Mouse (Mus musculus) heart, postnatal 0 days (tissue): ENCODE results near the gene Tmprss6. TPM values are rescaled to one million over a fixed set of nuclear protein-coding genes. Genes with fewer than 3 reads are reported as not detected.

Source experiments
- ATAC-seq: fragments of 200-750 bp; cut with Nextera tagmentation; 2 replicates; pipeline ENCODE4 v1.8.0; 2017; ENCODE audit warnings: low read depth, moderate number of reproducible peaks, moderate library complexity; ENCODE audit not compliant: insufficient read depth
- DNase-seq: peaks from one replicate; pipeline ENCODE4 v3.0.0-alpha.2; 2016; ENCODE audit warnings: low spot score
- H3K27ac ChIP-seq: fragments of 300-500 bp; sonication (generic); 2 replicates; pipeline ENCODE4 v1.5.1; 2014; ENCODE audit warnings: low read depth, mild to moderate bottlenecking
- H3K27me3 ChIP-seq: fragments of 300-500 bp; sonication (generic); 2 replicates; pipeline ENCODE4 v1.6.1; 2014; ENCODE audit warnings: low read length, mixed read lengths; ENCODE audit not compliant: control insufficient read depth, insufficient read depth
- H3K36me3 ChIP-seq: fragments of 300-500 bp; sonication (generic); replicated peaks from 2 replicates; pipeline ENCODE4 v1.6.1; 2014; ENCODE audit warnings: low read length, mixed read lengths; ENCODE audit not compliant: control insufficient read depth, insufficient read depth
- H3K4me1 ChIP-seq: fragments of 300-500 bp; sonication (generic); 2 replicates; pipeline ENCODE4 v1.6.1; 2014; ENCODE audit warnings: antibody characterized with exemption; ENCODE audit not compliant: control insufficient read depth, insufficient read depth
- H3K4me2 ChIP-seq: fragments of 300-500 bp; sonication (generic); 2 replicates; pipeline ENCODE4 v1.6.1; 2014; ENCODE audit warnings: low read depth, mild to moderate bottlenecking, low read length, moderate library complexity
- H3K4me3 ChIP-seq: fragments of 300-500 bp; sonication (generic); 2 replicates; pipeline ENCODE4 v1.5.1; 2014; ENCODE audit warnings: low read depth, low read length
- H3K9ac ChIP-seq: fragments of 300-500 bp; sonication (generic); replicated peaks from 2 replicates; pipeline ENCODE4 v1.6.1; 2014; ENCODE audit warnings: low read depth, low read length, mixed read lengths
- H3K9me3 ChIP-seq: fragments of 300-500 bp; sonication (generic); replicated peaks from 2 replicates; pipeline ENCODE4 v1.6.1; 2016; ENCODE audit warnings: low read length; ENCODE audit not compliant: control insufficient read depth
- CTCF ChIP-seq: IDR thresholded peaks from 2 replicates; pipeline ENCODE4 v1.5.1; 2016; ENCODE audit warnings: antibody characterized with exemption, control low read depth, low read depth
- EP300 ChIP-seq: IDR thresholded peaks from 2 replicates; pipeline ENCODE4 v1.6.1; 2016; ENCODE audit warnings: antibody characterized with exemption, low read depth
- WGBS: fragments of 180-500 bp; shearing (Covaris S2); extraction: QIAGEN DNeasy Blood & Tissue Kit; methylation state at CpG from one replicate; pipeline ENCODE4 v1.1.7; 2014; 5-methylcytosine and 5-hydroxymethylcytosine counted together
- polyA plus RNA-seq: library from polyadenylated mRNA; unstranded; fragments of >200 nt; fragmentation: Nextera tagmentation; extraction: Ambion mirVana; gene quantifications from 2 replicates; pipeline ENCODE4 v1.2.1, GENCODE M21; 2015
- total RNA-seq: library from RNA; depleted of rRNA; stranded (reverse); fragments of >200 nt; gene quantifications from 2 replicates; pipeline ENCODE4 v1.2.3, GENCODE M21; 2014; ENCODE audit warnings: low replicate concordance

The Tmprss6 gene
- total and polyA plus RNA-seq, 2 experiments from 2014 or later = 0.49 TPM; not detected in 1

DNA sequence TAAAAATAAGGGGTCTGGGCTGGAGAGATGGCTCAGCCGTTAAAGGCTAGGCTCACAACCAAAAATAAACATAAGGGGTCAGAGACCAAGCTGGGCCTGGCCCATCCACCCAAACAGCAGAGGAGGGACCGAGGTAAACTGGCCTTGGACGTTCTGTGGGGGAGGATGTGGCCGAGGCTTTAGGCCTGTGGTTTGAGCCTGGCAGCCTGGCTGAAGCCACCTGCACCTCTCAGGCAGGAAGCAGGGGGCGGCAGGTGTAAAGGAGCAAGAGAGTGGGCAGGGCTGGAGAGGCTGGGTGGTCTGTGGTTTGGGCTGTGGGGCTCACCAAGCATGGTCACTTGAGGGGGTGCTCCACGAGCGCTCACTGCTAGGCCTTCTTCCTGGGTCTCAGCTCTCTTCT is 43.5 kb upstream of the Tmprss6 start:
- no peak overlapping the region for H3K4me3 ChIP-seq
- no peak overlapping the region for H3K27ac ChIP-seq
- no peak for TF ChIP-seq CTCF
- no peak for TF ChIP-seq EP300
- H3K4me2 ChIP-seq = no peak overlapping the region
- H3K27me3 ChIP-seq = no peaks in the 10 kb centered on the region
- no peaks in the 10 kb centered on the region for H3K9me3 ChIP-seq
- no peak for DNase-seq
- H3K36me3 ChIP-seq = no peaks in the 10 kb centered on the region
- WGBS = 87% methylated on average over 7 of the region's 7 CpGs
- peaks cover 3% of the 10 kb centered on the region; the same call in 1 of the 2 replicates for H3K4me1 ChIP-seq
- H3K9ac ChIP-seq = no peak overlapping the region
- ATAC-seq = no peak

DNA sequence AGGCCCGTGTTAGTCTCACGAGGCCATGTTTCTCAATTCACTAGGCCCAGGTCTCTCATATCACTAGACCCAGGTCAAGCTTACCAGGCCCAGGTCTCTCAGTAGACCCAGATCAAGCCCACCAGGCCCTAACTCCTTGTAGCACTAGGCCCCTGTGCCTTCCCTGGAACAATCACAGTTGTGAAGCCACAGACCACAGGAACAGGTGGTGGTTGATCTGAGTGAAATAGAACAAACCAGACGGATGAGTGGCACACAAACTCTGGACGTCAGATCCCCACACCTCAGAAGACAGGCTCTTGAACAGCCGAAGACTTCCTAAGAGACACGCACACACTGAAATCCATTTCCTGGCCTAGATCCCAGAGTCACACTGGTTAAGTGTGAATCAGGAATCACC is 42.3 kb upstream of the Tmprss6 start:
- no peak overlapping the region for H3K4me2 ChIP-seq
- ATAC-seq (no peak), DNase-seq (no peak)
- WGBS = 69% methylated on average over 6 of the region's 6 CpGs
- no peak overlapping the region for H3K4me3 ChIP-seq
- no peaks in the 10 kb centered on the region for H3K27me3 ChIP-seq
- peaks cover 3% of the 10 kb centered on the region; the same call in 1 of the 2 replicates for H3K4me1 ChIP-seq
- no peaks in the 10 kb centered on the region for H3K9me3 ChIP-seq
- TF ChIP-seq EP300 (no peak), CTCF (no peak)
- H3K9ac ChIP-seq = no peak overlapping the region
- H3K36me3 ChIP-seq = no peaks in the 10 kb centered on the region
- no peak overlapping the region for H3K27ac ChIP-seq

DNA sequence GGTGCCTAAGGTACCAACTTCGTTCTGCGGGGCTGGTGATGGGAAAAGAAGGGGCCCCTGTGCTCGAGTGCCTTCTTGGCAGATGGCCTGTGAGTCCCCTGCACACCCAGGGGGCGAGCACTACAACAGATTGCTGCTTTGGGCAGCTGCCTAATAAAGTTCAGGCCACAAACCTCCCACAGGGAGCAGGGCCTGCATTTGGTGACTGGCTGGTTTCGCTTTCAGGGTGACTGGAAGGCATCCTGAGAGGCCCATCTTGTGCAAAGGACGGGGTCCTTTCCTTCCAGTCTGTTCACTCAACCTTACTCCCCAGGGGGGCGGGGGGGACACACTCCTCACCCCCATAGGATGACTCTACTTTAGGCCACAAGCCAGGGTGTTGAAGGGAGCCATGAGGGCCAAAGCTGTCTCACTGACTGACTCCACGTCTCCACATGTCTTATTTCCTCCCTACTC is 41.7 kb upstream of the Tmprss6 start:
- Histone ChIP-seq H3K4me1 (peaks cover 3% of the 10 kb centered on the region; the same call in 1 of the 2 replicates), H3K9me3 (no peaks in the 10 kb centered on the region), H3K27ac (no peak overlapping the region), H3K9ac (no peak overlapping the region), H3K4me2 (no peak overlapping the region), H3K36me3 (no peaks in the 10 kb centered on the region), H3K4me3 (no peak overlapping the region), H3K27me3 (no peaks in the 10 kb centered on the region)
- WGBS = 50% methylated on average over 8 of the region's 8 CpGs
- DNase-seq (no peak), ATAC-seq (no peak)
- TF ChIP-seq EP300 (no peak), CTCF (no peak)

DNA sequence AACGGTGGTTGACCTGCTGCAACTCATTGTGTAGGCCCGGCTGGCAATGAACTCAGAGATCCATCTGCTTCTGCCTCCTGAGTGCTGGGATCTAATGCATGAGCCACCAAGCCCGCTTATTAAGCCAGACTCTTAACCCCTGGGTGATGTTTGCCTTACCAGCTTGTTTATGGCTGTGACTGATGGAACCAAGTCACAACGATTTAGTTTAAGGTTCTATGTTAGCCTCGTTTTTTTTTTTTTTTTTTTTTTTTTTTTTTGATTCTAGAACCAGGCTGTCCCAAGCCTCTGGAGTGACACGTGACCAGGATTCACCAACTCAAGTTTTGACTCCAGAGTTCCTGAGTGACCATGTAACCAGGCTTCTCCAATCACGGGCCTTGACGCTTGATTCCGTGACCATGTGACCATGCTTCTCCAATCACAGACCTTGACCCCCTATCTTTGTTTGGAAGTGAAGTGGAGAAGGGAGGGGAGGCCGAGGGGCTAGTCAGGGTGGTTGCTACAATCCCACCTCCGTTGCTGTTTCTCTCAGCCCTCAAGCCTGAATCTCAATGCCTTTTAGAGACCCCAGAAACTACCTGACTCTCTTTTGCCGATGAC is 41.0 kb upstream of the Tmprss6 start:
- TF ChIP-seq CTCF (no peak), EP300 (no peak)
- Histone ChIP-seq H3K27ac (no peak overlapping the region), H3K4me3 (no peak overlapping the region), H3K9ac (no peak overlapping the region), H3K9me3 (no peaks in the 10 kb centered on the region), H3K27me3 (no peaks in the 10 kb centered on the region), H3K4me1 (peaks cover 3% of the 10 kb centered on the region; the same call in 1 of the 2 replicates), H3K4me2 (no peak overlapping the region), H3K36me3 (no peaks in the 10 kb centered on the region)
- 56% methylated on average over 12 of the region's 12 CpGs for WGBS
- peak; percentile 12 for DNase-seq
- ATAC-seq = peak; percentile 60; the same call in 1 of the 2 replicates

DNA sequence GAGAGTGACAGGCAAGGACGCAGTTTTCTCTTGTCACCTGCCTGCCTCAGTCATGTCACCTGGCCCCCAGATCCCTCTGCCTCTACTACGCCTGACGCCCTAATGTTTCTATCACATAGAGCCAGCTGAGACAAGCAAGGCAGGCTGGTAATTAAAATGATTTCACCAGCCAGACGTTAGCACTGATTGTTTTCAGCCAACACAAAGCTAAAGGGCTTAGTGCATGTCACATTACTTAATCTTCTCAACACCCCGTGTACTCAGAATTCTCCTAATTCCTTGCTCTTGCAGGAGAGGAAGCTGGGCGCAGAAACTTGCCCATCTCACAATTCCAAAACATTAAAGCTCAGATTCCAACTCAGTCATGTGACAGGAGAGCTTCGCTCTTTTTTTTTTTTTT is 40.0 kb upstream of the Tmprss6 start:
- H3K36me3 ChIP-seq = no peaks in the 10 kb centered on the region
- H3K4me1 ChIP-seq = peaks cover 3% of the 10 kb centered on the region; the same call in 1 of the 2 replicates
- H3K9me3 ChIP-seq = no peaks in the 10 kb centered on the region
- H3K9ac ChIP-seq = no peak overlapping the region
- TF ChIP-seq EP300 (no peak), CTCF (no peak)
- no peak for ATAC-seq
- WGBS = 39% methylated on average over 7 of the region's 7 CpGs
- no peak overlapping the region for H3K27ac ChIP-seq
- DNase-seq = no peak
- no peak overlapping the region for H3K4me2 ChIP-seq
- no peak overlapping the region for H3K4me3 ChIP-seq
- H3K27me3 ChIP-seq = no peaks in the 10 kb centered on the region

DNA sequence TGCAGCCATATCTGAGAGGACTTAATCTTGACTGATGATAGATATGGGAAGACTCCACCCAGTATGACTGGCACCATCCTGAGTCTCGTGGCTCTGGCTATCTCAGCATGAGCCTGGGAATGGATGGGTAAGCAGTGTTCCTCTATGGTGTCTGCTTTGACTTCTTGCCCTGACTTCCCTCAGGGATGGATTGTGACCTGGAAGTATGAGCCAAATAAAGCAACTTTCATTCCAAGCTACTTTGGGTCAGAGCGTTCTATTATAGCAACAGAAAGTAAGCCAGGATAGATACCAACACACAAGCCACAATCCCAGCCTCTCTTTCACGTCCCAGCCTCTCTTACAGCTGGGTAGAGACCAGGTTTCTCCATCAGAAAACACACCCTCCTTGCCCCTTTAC is 37.1 kb upstream of the Tmprss6 start:
- Histone ChIP-seq H3K4me1 (peaks cover 3% of the 10 kb centered on the region; the same call in 1 of the 2 replicates), H3K27ac (no peak overlapping the region), H3K4me3 (no peak overlapping the region), H3K4me2 (no peak overlapping the region), H3K27me3 (no peaks in the 10 kb centered on the region), H3K36me3 (no peaks in the 10 kb centered on the region), H3K9ac (no peak overlapping the region), H3K9me3 (no peaks in the 10 kb centered on the region)
- no peak for DNase-seq
- TF ChIP-seq CTCF (no peak), EP300 (no peak)
- 61% methylated on average over 3 of the region's 3 CpGs for whole genome bisulfite sequencing
- ATAC-seq = no peak
